Mouse (Mus musculus) heart, postnatal 4 days (tissue): ENCODE measurements at regions not wholly inside any gene's neighbourhood (a gene's known extent, or its start where the extent isn't known, plus 50 kb on each side); places are given as distances from the start of the nearest gene placed in this dataset.
A peak's percentile ranks its signal among the peaks of the same experiment; 100 is the strongest.

Experiments used
- DNase-seq: peaks from one replicate; pipeline ENCODE4 v3.0.0; 2021

- no peak for DNase-seq
Measured at GRCm38 (mm10) chr3:105380818-105381217, 71.3 kb upstream of the Kcnd3 start.

- peak; percentile 67 for DNase-seq
Measured at GRCm38 (mm10) chr3:105392611-105393514, 59.3 kb upstream of the Kcnd3 start.
